Comparison of ENCODE assay signal across 9 mouse cellular contexts in genomic region chr10:86425690-86426530, GRCm38 (mm10).
A peak's percentile ranks its signal among the peaks of the same experiment; 100 is the strongest.
DNase-seq lines count a peak whose midpoint lies in the region; ATAC-seq and TF ChIP-seq lines count a peak whose summit lies in the region.
"Had no signal": no experiment of that assay in that cellular context is flagged by ENCODE, and none has a peak within 500 bp of the region (broad histone marks: within the 10 kb centered on the region; RNA-seq: fewer than 3 reads in every experiment).

No protein-coding gene starts in this region.

- 74% methylated on average over 10 of the region's 10 CpGs for WGBS in midbrain, embryonic 10.5 days
- 60% methylated on average over 10 of the region's 10 CpGs for WGBS in midbrain, embryonic 13.5 days
- 24% methylated on average over 10 of the region's 10 CpGs for WGBS in forebrain, postnatal 0 days
- WGBS in hindbrain, embryonic 15.5 days = 50% methylated on average over 10 of the region's 10 CpGs
- WGBS in stomach, embryonic 14.5 days = 24% methylated on average over 10 of the region's 10 CpGs

- no peak for ATAC-seq in midbrain, embryonic 13.5 days
- ATAC-seq in forebrain, postnatal 0 days = peak; percentile 77
- ATAC-seq in hindbrain, embryonic 15.5 days (ENCODE audit: low FRiP score, low read depth) = no peak
- ATAC-seq in stomach, embryonic 14.5 days (ENCODE audit: insufficient number of reproducible peaks, insufficient read depth, low FRiP score, low read depth) = peak; percentile 79
- ATAC-seq in cerebellum, adult (ENCODE audit: insufficient number of reproducible peaks, low FRiP score, low TSS enrichment) = no peak

- no peaks in the 10 kb centered on the region for H3K9me3 ChIP-seq in midbrain, embryonic 10.5 days (replicated peaks)
- no peaks in the 10 kb centered on the region for H3K9me3 ChIP-seq in midbrain, embryonic 13.5 days
- H3K9me3 ChIP-seq in forebrain, postnatal 0 days (ENCODE audit: low read length) = no peaks in the 10 kb centered on the region
- H3K9me3 ChIP-seq in hindbrain, embryonic 15.5 days = no peaks in the 10 kb centered on the region
- H3K9me3 ChIP-seq in stomach, embryonic 14.5 days (ENCODE audit: control insufficient read depth, low read depth, low read length) = no peaks in the 10 kb centered on the region

- no peak overlapping the region for H3K9ac ChIP-seq in midbrain, embryonic 13.5 days (replicated peaks)
- H3K9ac ChIP-seq in forebrain, postnatal 0 days = no peak overlapping the region
- H3K9ac ChIP-seq in hindbrain, embryonic 15.5 days = no peak overlapping the region
- H3K9ac ChIP-seq in stomach, embryonic 14.5 days (replicated peaks; ENCODE audit: low read depth, low read length) = no peak overlapping the region

- H3K36me3 ChIP-seq in midbrain, embryonic 10.5 days = no peaks in the 10 kb centered on the region
- H3K36me3 ChIP-seq in midbrain, embryonic 13.5 days = no peaks in the 10 kb centered on the region
- no peaks in the 10 kb centered on the region for H3K36me3 ChIP-seq in forebrain, postnatal 0 days (ENCODE audit: insufficient read depth)
- H3K36me3 ChIP-seq in hindbrain, embryonic 15.5 days = peaks cover 4% of the 10 kb centered on the region; the same call in 1 of the 2 replicates
- no peaks in the 10 kb centered on the region for H3K36me3 ChIP-seq in stomach, embryonic 14.5 days (ENCODE audit: control insufficient read depth, insufficient read depth, low read length)

- H3K4me2 ChIP-seq in midbrain, embryonic 13.5 days (replicated peaks) = no peak overlapping the region
- no peak overlapping the region for H3K4me2 ChIP-seq in forebrain, postnatal 0 days (ENCODE audit: low read depth)
- H3K4me2 ChIP-seq in hindbrain, embryonic 15.5 days = no peak overlapping the region
- H3K4me2 ChIP-seq in stomach, embryonic 14.5 days (replicated peaks; ENCODE audit: low read depth, low read length) = no peak overlapping the region

- H3K4me3 ChIP-seq in midbrain, embryonic 10.5 days = no peak overlapping the region
- no peak overlapping the region for H3K4me3 ChIP-seq in midbrain, embryonic 13.5 days (replicated peaks)
- H3K4me3 ChIP-seq in forebrain, postnatal 0 days (ENCODE audit: low read depth, low read length) = no peak overlapping the region
- no peak overlapping the region for H3K4me3 ChIP-seq in hindbrain, embryonic 15.5 days
- H3K4me3 ChIP-seq in stomach, embryonic 14.5 days (ENCODE audit: low read depth, low read length) = no peak overlapping the region
- H3K4me3 ChIP-seq: left cerebral cortex, adult 2 months had no signal

- intact Hi-C loops in left cerebral cortex, postnatal 36 days (cut with DNase I) = no loop called here

- TF ChIP-seq CTCF in forebrain, postnatal 0 days (IDR thresholded peaks at IDR 0.05; ENCODE audit: low read depth) = no peak

- no peaks in the 10 kb centered on the region for H3K27me3 ChIP-seq in midbrain, embryonic 10.5 days (ENCODE audit: low read depth, poor library complexity, severe bottlenecking)
- H3K27me3 ChIP-seq in midbrain, embryonic 13.5 days = no peaks in the 10 kb centered on the region
- H3K27me3 ChIP-seq in forebrain, postnatal 0 days (ENCODE audit: insufficient read depth, low read length) = no peaks in the 10 kb centered on the region
- H3K27me3 ChIP-seq in hindbrain, embryonic 15.5 days = no peaks in the 10 kb centered on the region
- H3K27me3 ChIP-seq in stomach, embryonic 14.5 days (ENCODE audit: control insufficient read depth, insufficient read depth, low read length) = no peaks in the 10 kb centered on the region

- H3K4me1 ChIP-seq in midbrain, embryonic 10.5 days = peaks cover 7% of the 10 kb centered on the region; the same call in 1 of the 2 replicates
- H3K4me1 ChIP-seq in midbrain, embryonic 13.5 days (replicated peaks) = peaks cover 9% of the 10 kb centered on the region; the same call in 1 of the 2 replicates
- H3K4me1 ChIP-seq in forebrain, postnatal 0 days (ENCODE audit: insufficient read depth) = peaks cover 4% of the 10 kb centered on the region; the same call in 1 of the 2 replicates
- no peaks in the 10 kb centered on the region; the same call in 1 of the 2 replicates for H3K4me1 ChIP-seq in hindbrain, embryonic 15.5 days (replicated peaks)
- peaks cover 8% of the 10 kb centered on the region for H3K4me1 ChIP-seq in stomach, embryonic 14.5 days (ENCODE audit: control insufficient read depth, insufficient read depth, low read length)

- DNase-seq in midbrain, embryonic 10.5 days (ENCODE audit: low spot score) = peak; percentile 19
- DNase-seq in forebrain, postnatal 0 days = peak; percentile 68
- peak; percentile 14 to 37 for DNase-seq in left cerebral cortex, postnatal 36 days (ENCODE audit: low spot score in 2 of 2)
- DNase-seq in adrenal gland, adult 18-20 months (ENCODE audit: low spot score in 2 of 2) = no peak

- no peak overlapping the region for H3K27ac ChIP-seq in midbrain, embryonic 10.5 days (replicated peaks)
- no peak overlapping the region for H3K27ac ChIP-seq in midbrain, embryonic 13.5 days
- peak overlapping the region; percentile 29; the same call in 1 of the 2 replicates for H3K27ac ChIP-seq in forebrain, postnatal 0 days (ENCODE audit: low read depth, low read length)
- H3K27ac ChIP-seq in hindbrain, embryonic 15.5 days (replicated peaks) = 0 out of 2 replicates have a peak overlapping the region, but pooled peaks have one; percentile 34
- peak overlapping the region; percentile 78; the same call in 1 of the 2 replicates for H3K27ac ChIP-seq in stomach, embryonic 14.5 days (ENCODE audit: low read length)
- H3K27ac ChIP-seq: left cerebral cortex, adult 2 months had no signal

Comparison
In these comparisons a context has a peak if more than half of its experiments do, and no peak if none do; other contexts are left out.
1. DNase-seq: peak in midbrain, embryonic 10.5 days (single experiment), forebrain, postnatal 0 days (single experiment) and left cerebral cortex, postnatal 36 days (2 of 2); none in adrenal gland, adult 18-20 months (0 of 2).
2. H3K27ac ChIP-seq: peak in forebrain, postnatal 0 days (single experiment), hindbrain, embryonic 15.5 days (single experiment) and stomach, embryonic 14.5 days (single experiment); none in midbrain, embryonic 10.5 days (single experiment) and midbrain, embryonic 13.5 days (single experiment).
3. ATAC-seq: peak in forebrain, postnatal 0 days (single experiment) and stomach, embryonic 14.5 days (single experiment); none in midbrain, embryonic 13.5 days (single experiment), hindbrain, embryonic 15.5 days (single experiment) and cerebellum, adult (single experiment).